ENCODE assay signal across 1 mouse cellular context in the genomic region with DNA sequence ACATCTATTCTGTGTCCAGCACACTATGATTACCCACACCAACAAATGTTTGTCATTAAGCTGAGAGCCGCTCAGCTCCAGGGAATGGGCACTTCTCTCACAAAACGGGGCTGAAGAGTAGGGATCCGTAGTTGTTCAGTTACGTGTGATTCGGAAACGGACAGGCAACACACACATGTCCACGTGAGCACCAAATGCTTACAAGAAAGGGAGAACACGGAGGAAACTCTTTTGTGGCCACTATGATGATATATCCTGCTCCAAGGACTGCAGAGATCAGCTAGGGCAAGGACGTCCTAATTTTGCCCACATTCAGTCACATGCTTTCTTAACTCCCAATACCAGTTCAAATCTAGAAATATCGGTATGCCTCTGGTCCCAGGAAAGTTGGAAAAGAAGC.
TF ChIP-seq lines count a peak whose summit lies in the region.

No protein-coding gene starts in this region.

TF ChIP-seq in MEL, 35 proteins besides CTCF, POLR2A, EP300 and RAD21:
- no peak for TF ChIP-seq MEF2A (IDR thresholded peaks at IDR 0.05; ENCODE audit: extremely low read depth, insufficient replicate concordance, low read depth, low read length, poor library complexity, severe bottlenecking)
- TF ChIP-seq CHD2 (IDR thresholded peaks at IDR 0.05; ENCODE audit: low read length), result no peak
- no peak for TF ChIP-seq CHD1 (IDR thresholded peaks at IDR 0.05; ENCODE audit: low read depth, low read length)
